ENCODE assay signal across 24 mouse cellular contexts in genomic region chr12:7764795-7765697, GRCm38 (mm10).
DNase-seq lines count a peak whose midpoint lies in the region; ATAC-seq lines count a peak whose summit lies in the region.
"Had no signal": no experiment of that assay in that cellular context is flagged by ENCODE, and none has a peak within 500 bp of the region (broad histone marks: within the 10 kb centered on the region; RNA-seq: fewer than 3 reads in every experiment).

No protein-coding gene starts in this region.

- H3K9me3 ChIP-seq in limb, embryonic 12.5 days, result no peaks in the 10 kb centered on the region
- H3K9me3 ChIP-seq in limb, embryonic 10.5 days (replicated peaks), result no peaks in the 10 kb centered on the region
- no peaks in the 10 kb centered on the region for H3K9me3 ChIP-seq in midbrain, embryonic 12.5 days
- no peaks in the 10 kb centered on the region for H3K9me3 ChIP-seq in midbrain, embryonic 14.5 days (ENCODE audit: control insufficient read depth, low read length)
- no peaks in the 10 kb centered on the region for H3K9me3 ChIP-seq in limb, embryonic 13.5 days
- H3K9me3 ChIP-seq: embryonic facial prominence, embryonic 12.5 days; embryonic facial prominence, embryonic 15.5 days; forebrain, embryonic 15.5 days; hindbrain, embryonic 12.5 days; hindbrain, embryonic 15.5 days had no signal

- WGBS in limb, embryonic 12.5 days, result 59% methylated on average over 11 of the region's 11 CpGs
- 85% methylated on average over 11 of the region's 11 CpGs for WGBS in limb, embryonic 10.5 days
- WGBS in midbrain, embryonic 12.5 days, result 58% methylated on average over 11 of the region's 11 CpGs
- 59% methylated on average over 11 of the region's 11 CpGs for WGBS in midbrain, embryonic 14.5 days
- WGBS in limb, embryonic 13.5 days, result 38% methylated on average over 11 of the region's 11 CpGs

- no peaks in the 10 kb centered on the region for H3K36me3 ChIP-seq in limb, embryonic 12.5 days
- H3K36me3 ChIP-seq in limb, embryonic 10.5 days, result no peaks in the 10 kb centered on the region
- H3K36me3 ChIP-seq in midbrain, embryonic 12.5 days, result no peaks in the 10 kb centered on the region
- H3K36me3 ChIP-seq in midbrain, embryonic 14.5 days (ENCODE audit: control insufficient read depth, insufficient read depth, low read length), result no peaks in the 10 kb centered on the region
- no peaks in the 10 kb centered on the region for H3K36me3 ChIP-seq in limb, embryonic 13.5 days
- H3K36me3 ChIP-seq: embryonic facial prominence, embryonic 12.5 days; embryonic facial prominence, embryonic 15.5 days; forebrain, embryonic 15.5 days; G1E; hindbrain, embryonic 12.5 days; hindbrain, embryonic 15.5 days had no signal

- H3K9ac ChIP-seq in limb, embryonic 12.5 days (replicated peaks), result no peak overlapping the region
- no peak overlapping the region for H3K9ac ChIP-seq in midbrain, embryonic 12.5 days (replicated peaks)
- H3K9ac ChIP-seq in midbrain, embryonic 14.5 days (replicated peaks; ENCODE audit: low read length), result no peak overlapping the region
- no peak overlapping the region for H3K9ac ChIP-seq in limb, embryonic 13.5 days
- H3K9ac ChIP-seq: embryonic facial prominence, embryonic 12.5 days; embryonic facial prominence, embryonic 15.5 days; forebrain, embryonic 15.5 days; hindbrain, embryonic 12.5 days; hindbrain, embryonic 15.5 days had no signal

- ATAC-seq in limb, embryonic 12.5 days (ENCODE audit: insufficient number of reproducible peaks, insufficient read depth, low FRiP score, low TSS enrichment, low read depth), result no peak
- peak; percentile 60 for ATAC-seq in midbrain, embryonic 12.5 days (ENCODE audit: low FRiP score, low read depth)
- ATAC-seq in midbrain, embryonic 14.5 days (ENCODE audit: low FRiP score, low TSS enrichment), result no peak
- peak; percentile 85 for ATAC-seq in limb, embryonic 13.5 days (ENCODE audit: low FRiP score, low read depth)
- ATAC-seq: forebrain, embryonic 15.5 days; Patski had no signal

- H3K27me3 ChIP-seq in limb, embryonic 12.5 days, result no peaks in the 10 kb centered on the region
- H3K27me3 ChIP-seq in limb, embryonic 10.5 days (ENCODE audit: low read depth, poor library complexity, severe bottlenecking), result no peaks in the 10 kb centered on the region
- H3K27me3 ChIP-seq in midbrain, embryonic 12.5 days, result no peaks in the 10 kb centered on the region
- H3K27me3 ChIP-seq in midbrain, embryonic 14.5 days (ENCODE audit: control insufficient read depth, insufficient read depth, low read length), result no peaks in the 10 kb centered on the region
- no peaks in the 10 kb centered on the region for H3K27me3 ChIP-seq in limb, embryonic 13.5 days
- H3K27me3 ChIP-seq: CH12.LX; embryonic facial prominence, embryonic 12.5 days; embryonic facial prominence, embryonic 15.5 days; forebrain, embryonic 15.5 days; hindbrain, embryonic 12.5 days; hindbrain, embryonic 15.5 days had no signal

- no peak overlapping the region for H3K4me2 ChIP-seq in limb, embryonic 12.5 days
- H3K4me2 ChIP-seq in midbrain, embryonic 12.5 days (replicated peaks), result no peak overlapping the region
- no peak overlapping the region for H3K4me2 ChIP-seq in midbrain, embryonic 14.5 days (ENCODE audit: low read length)
- no peak overlapping the region for H3K4me2 ChIP-seq in limb, embryonic 13.5 days (replicated peaks)
- H3K4me2 ChIP-seq: embryonic facial prominence, embryonic 12.5 days; embryonic facial prominence, embryonic 15.5 days; forebrain, embryonic 15.5 days; heart, embryonic 11.5 days; hindbrain, embryonic 12.5 days; hindbrain, embryonic 15.5 days had no signal

- H3K27ac ChIP-seq in limb, embryonic 12.5 days, result 0 out of 2 replicates have a peak overlapping the region, but pooled peaks have one; percentile 50
- no peak overlapping the region for H3K27ac ChIP-seq in limb, embryonic 10.5 days
- peak overlapping the region; percentile 42; the same call in 1 of the 2 replicates for H3K27ac ChIP-seq in midbrain, embryonic 12.5 days (replicated peaks)
- no peak overlapping the region for H3K27ac ChIP-seq in midbrain, embryonic 14.5 days (replicated peaks; ENCODE audit: low read depth, low read length)
- no peak overlapping the region for H3K27ac ChIP-seq in limb, embryonic 13.5 days
- H3K27ac ChIP-seq: embryonic facial prominence, embryonic 12.5 days; embryonic facial prominence, embryonic 15.5 days; forebrain, embryonic 15.5 days; heart, adult 2 months; hindbrain, embryonic 12.5 days; hindbrain, embryonic 15.5 days had no signal

- no peak for DNase-seq in limb, embryonic 10.5 days (ENCODE audit: low spot score)
- no peak for DNase-seq in midbrain, embryonic 14.5 days
- DNase-seq in urinary bladder, postnatal 25 days (ENCODE audit: low spot score), result no peak
- DNase-seq: adrenal gland, adult 2 months; adrenal gland, postnatal 14 days; B cell, adult 2 months; cerebellum, adult 11 months; cerebellum, adult 2 months; cerebellum, adult 9-11 months; cerebellum, postnatal 25 days; gastrocnemius, postnatal 25 days; heart, adult 2 months had no signal

- H3K4me1 ChIP-seq in limb, embryonic 12.5 days (replicated peaks), result peaks cover 3% of the 10 kb centered on the region
- H3K4me1 ChIP-seq in limb, embryonic 10.5 days, result no peaks in the 10 kb centered on the region
- H3K4me1 ChIP-seq in midbrain, embryonic 12.5 days, result no peaks in the 10 kb centered on the region
- H3K4me1 ChIP-seq in midbrain, embryonic 14.5 days (ENCODE audit: control insufficient read depth, insufficient read depth, low read length), result 0 out of 2 replicates have a peak, but pooled peaks cover 4% of the 10 kb centered on the region
- H3K4me1 ChIP-seq in limb, embryonic 13.5 days, result peaks cover 15% of the 10 kb centered on the region
- H3K4me1 ChIP-seq: embryonic facial prominence, embryonic 12.5 days; embryonic facial prominence, embryonic 15.5 days; forebrain, embryonic 15.5 days; hindbrain, embryonic 15.5 days had no signal

- H3K4me3 ChIP-seq in limb, embryonic 12.5 days (replicated peaks), result no peak overlapping the region
- H3K4me3 ChIP-seq in limb, embryonic 10.5 days, result no peak overlapping the region
- no peak overlapping the region for H3K4me3 ChIP-seq in midbrain, embryonic 12.5 days
- no peak overlapping the region for H3K4me3 ChIP-seq in midbrain, embryonic 14.5 days (replicated peaks; ENCODE audit: low read depth, low read length)
- H3K4me3 ChIP-seq in limb, embryonic 13.5 days, result no peak overlapping the region
- H3K4me3 ChIP-seq: embryonic facial prominence, embryonic 12.5 days; embryonic facial prominence, embryonic 15.5 days; forebrain, embryonic 15.5 days; heart, adult 2 months; hindbrain, embryonic 12.5 days; hindbrain, embryonic 15.5 days had no signal

Comparison
In these comparisons a context has a peak if more than half of its experiments do, and no peak if none do; other contexts are left out.
1. ATAC-seq: peak in midbrain, embryonic 12.5 days (single experiment) and limb, embryonic 13.5 days (single experiment); none in limb, embryonic 12.5 days (single experiment) and midbrain, embryonic 14.5 days (single experiment).
2. H3K27ac ChIP-seq: peak in limb, embryonic 12.5 days (single experiment) and midbrain, embryonic 12.5 days (single experiment); none in limb, embryonic 10.5 days (single experiment), midbrain, embryonic 14.5 days (single experiment) and limb, embryonic 13.5 days (single experiment).